Mouse (Mus musculus) bone marrow, adult 2 months (tissue): ENCODE data around the gene Tex261.

Experiments used
- CTCF ChIP-seq: fragments of 200-500 bp; IDR thresholded peaks from 2 replicates; pipeline ENCODE4 v1.5.1; 2011; ENCODE audit warnings: low read length, control low read depth; ENCODE audit not compliant: control insufficient read depth, insufficient read depth
- POLR2A ChIP-seq: fragments of 200-500 bp; IDR thresholded peaks from 2 replicates; pipeline ENCODE4 v1.6.1; 2011; ENCODE audit warnings: low read depth, mild to moderate bottlenecking, control low read depth, low read length, borderline replicate concordance; ENCODE audit not compliant: control insufficient read depth

DNA sequence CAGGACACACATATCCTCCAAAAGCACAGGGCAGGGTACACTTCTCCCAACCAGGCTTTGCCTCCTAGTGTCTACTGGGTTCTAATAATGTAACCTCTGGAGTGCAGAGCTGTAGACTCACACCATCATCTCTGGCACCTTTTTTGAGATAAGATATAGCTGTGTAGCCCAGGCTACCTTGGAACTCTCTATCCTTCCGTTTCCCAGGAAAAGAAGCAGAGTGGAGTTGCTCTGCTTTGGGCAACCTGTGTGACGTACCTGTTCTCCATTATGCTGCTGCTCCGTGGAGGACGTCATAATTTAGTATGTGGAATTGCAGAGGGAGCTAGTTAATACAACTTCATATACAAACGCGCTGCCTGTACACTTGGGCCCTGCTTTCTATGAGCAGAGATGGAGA is 13.3 kb downstream of the Tex261 start, which contains the start of gene Ankrd53:
- TF ChIP-seq POLR2A = no peak
- no peak for TF ChIP-seq CTCF
